Mouse (Mus musculus) erythroblast, adult 5-6 weeks (primary cell): ENCODE results near the gene Rnf217. TPM values are rescaled to one million over a fixed set of nuclear protein-coding genes. Genes with fewer than 3 reads are reported as not detected.

Source experiments
- ATAC-seq: replicated peaks from 2 replicates; pipeline ENCODE4 v1.8.0; 2016; ENCODE audit warnings: moderate number of reproducible peaks, mild to moderate bottlenecking, moderate TSS enrichment, inconsistent platforms; ENCODE audit not compliant: poor library complexity, low FRiP score, severe bottlenecking
- total RNA-seq, 2 experiments: library from RNA; stranded (forward) in 1 of 2; stranded (reverse) in 1 of 2; fragments of 150-400 nt in 1 of 2; fragments of 200-764, 138-1000 nt in 1 of 2; gene quantifications; 2 replicates each; pipeline versions ENCODE4 v1.2.3 to v1.2.4; 2015 to 2017; ENCODE audit warnings: low replicate concordance in 2 of 2

Rnf217 gene
- total RNA-seq (2015; ENCODE audit: low replicate concordance) (under 0.01 and 0.63 TPM in 2 replicates), total RNA-seq (2017; ENCODE audit: low replicate concordance) (0.42 TPM in 1 of 2 replicates, not detected in the other)

DNA sequence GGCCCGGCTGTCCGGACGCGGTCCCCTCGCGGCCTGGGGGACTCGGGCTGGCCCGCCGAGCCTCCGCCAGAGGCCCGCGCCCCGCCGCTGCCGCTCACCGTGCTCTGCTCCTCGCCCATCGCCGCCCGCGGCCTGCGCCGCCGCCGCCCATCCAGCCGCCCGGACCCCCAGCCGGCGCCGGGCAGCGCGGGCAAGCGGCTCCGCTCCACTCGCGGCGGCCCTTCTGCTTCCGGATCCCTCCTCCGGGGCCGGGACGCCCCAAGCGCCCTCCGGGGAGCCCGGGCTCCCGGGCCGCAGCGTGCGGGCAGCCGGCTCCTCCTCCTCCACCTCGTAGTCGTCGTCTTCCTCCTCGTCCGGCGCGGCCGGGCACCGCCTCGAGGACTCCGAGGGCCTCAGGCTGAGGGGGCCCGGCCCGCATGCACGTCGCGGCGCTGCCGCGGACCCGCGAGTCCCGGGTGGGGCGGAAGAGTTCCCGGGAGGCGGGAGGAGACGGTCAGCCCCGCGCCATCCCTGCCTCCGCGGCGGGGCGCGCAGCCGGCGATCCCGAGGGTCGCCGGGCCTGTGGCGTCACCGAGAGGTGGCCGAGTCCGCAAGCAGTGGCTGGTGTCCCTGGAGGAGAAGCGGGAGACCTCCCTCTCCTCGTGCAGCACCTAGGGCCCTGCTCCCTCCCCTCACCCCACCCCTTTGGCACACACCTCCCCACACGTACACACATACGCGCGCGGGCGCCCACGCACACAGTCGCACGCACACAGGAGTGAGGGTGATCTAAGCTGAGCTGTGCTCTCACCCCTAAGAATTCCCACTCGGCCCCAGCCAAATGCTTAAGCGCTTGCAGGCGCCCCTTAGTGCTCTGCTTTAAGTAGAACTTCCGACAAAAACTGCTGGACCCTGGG is at the start of gene Rnf217:
TSS of gene Rnf217 (minus strand) at position 119 of the 896 bp plus-strand sequence.
- no peak for ATAC-seq

GRCm38 (mm10) chr10:31647270-31647669 is 38.3 kb upstream of the Rnf217 start:
- no peak for ATAC-seq

GRCm38 (mm10) chr10:31646083-31646482 is 37.1 kb upstream of the Rnf217 start:
- no peak for ATAC-seq

DNA sequence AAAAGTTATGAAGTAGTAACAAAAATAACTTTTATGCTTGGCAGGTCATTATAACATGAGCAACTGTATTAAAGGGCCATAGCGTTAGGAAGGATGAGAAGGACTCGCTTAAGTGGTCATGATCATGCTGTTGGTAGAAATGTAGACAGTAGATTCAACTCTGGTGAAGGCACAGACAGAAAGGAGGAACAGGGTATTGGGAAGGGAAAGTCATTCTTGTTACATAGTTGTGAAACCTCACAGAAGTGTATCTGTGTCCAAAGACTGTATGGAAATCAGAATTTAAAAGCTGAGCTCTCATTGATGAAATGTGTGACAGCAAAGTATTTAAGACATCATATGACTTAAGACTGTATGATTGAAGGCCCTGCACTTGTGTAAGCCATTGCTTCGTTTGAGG is 26.1 kb upstream of the Rnf217 start:
- ATAC-seq: no peak

- ATAC-seq: no peak
Measured at GRCm38 (mm10) chr10:31632005-31632404, 23.0 kb upstream of the Rnf217 start.

DNA sequence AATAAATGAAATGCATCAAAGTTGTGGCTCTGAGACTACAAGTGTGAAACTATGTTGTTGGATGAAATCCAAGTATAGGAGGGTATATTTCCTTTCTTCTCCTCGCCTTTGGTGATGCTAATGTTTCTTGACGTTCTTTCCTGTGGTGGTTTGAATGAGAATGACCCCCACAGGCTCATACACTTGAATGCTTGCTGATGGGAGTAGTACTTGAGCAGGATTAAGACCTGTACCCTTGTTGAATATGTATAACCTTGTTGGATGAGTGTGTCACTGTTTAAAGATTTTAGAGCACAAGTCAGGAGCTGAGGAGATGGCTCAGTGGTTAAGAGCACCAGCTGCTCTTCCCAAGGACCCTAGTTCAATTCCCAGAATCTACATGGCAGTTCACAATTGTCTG is 6.4 kb upstream of the Rnf217 start:
- ATAC-seq: no peak

GRCm38 (mm10) chr10:31614111-31614510 is 5.1 kb upstream of the Rnf217 start:
- no peak for ATAC-seq

DNA sequence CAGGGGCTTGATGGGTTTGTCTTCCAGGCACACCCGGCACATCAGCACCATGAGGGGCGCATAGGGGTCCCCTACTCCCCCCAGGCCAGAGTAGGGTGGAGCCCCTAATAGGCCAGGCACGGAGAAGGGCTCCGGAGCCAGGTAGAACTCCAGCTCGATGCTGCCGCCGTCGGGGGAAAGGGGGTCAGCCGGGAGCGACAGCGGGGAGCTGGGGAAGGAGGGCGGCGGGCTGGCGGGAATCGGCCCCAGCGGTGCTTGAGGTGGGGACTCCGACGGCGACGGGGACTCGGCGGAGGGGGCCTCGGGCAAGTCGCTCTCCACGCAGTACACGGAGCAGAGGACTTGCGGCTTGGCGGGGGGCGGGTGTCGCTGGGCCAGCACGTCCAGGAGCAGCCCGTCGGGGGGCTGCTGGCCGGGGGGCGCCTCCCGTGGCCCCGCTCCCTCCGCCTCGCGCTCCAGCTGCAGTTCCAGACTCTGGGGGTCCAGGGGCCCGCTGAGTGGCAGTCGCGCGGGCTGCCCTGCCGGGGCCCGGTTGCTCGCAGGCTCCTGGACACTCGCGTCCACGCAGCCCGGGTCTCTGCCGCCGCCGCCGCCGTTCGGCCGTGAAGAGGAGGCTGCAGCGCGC is 431 bp downstream of the Rnf217 start:
- ATAC-seq: no peak

GRCm38 (mm10) chr10:31606981-31607867 is 1.8 kb downstream of the Rnf217 start:
- no peak for ATAC-seq

DNA sequence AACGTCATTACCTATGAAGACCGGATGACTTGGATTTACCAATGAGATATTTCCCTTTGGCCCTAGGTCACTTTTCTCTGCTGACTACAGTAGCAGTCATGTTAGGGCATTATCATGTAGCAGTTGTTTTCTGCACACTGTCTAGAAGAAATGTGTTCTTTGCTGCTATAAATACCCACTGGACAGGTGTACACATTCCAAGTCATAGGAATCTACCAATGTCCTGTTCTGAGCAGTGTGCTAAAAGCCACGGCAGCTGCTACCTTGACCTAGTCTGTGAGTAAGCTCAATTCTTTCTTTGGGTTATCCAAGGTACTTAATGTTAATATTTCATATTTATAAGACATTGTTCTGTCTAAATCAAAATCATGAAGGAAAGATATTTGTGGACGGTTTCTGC is 5.1 kb downstream of the Rnf217 start:
- no peak for ATAC-seq

- ATAC-seq: no peak
Measured at GRCm38 (mm10) chr10:31600116-31600515, 8.9 kb downstream of the Rnf217 start.

DNA sequence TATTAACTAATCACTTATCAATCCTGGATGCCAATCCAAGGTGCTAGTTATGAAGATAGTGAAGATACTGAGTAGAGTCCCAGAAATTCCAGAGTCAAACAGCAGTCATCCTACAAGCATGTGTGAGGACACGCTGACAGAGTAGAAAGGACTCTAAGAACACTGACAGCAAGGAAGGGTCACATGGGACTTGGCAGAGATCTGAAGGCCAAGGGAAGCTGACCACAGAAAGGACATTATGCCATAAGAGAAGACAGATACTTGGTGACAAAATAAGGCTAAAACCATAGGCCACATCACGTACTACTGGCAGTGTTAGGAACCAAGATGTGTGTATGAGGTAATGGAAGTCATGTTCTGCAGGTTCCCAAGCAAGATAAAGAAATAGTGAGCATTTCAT is 11.1 kb downstream of the Rnf217 start:
- ATAC-seq: no peak

DNA sequence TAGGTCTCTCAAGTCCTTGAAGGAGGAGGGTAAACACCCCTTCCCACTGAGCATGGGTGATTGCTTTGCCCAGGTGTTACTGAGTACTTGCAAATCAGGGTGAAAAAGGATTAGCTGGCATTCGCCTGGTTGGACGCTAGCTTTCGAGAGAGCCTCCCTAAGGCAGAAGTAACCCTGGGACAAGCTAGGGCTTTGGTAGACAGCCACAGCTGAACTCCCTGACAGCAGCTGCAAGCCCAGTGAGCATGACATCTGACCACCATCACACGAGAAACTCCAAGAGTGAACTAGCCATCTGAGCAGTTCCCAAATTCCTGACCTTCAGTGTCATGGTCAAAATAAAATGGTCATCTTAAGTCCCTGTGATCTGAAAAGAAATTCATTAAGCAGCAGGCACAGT is 12.2 kb downstream of the Rnf217 start:
- no peak for ATAC-seq

DNA sequence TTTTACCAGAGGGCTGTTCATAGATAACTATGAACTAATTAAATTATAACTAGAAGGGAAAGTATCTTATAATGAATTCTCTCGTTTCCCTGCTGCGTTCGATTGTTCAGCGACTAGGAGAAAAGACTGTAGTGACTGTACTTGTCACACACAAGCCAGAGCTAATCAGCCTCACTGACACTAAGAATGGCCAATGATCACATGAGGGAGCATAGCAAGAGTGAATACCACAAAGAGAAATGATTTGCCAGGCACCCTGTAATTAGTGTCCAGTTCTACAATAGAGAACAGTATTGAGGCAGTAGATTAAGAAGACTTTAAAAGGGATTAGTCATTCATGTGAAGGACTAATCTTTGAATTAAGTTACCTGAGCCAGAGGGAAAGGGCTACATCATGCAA is 13.7 kb downstream of the Rnf217 start:
- ATAC-seq: no peak

GRCm38 (mm10) chr10:31592741-31593524 is 16.1 kb downstream of the Rnf217 start:
- no peak for ATAC-seq

DNA sequence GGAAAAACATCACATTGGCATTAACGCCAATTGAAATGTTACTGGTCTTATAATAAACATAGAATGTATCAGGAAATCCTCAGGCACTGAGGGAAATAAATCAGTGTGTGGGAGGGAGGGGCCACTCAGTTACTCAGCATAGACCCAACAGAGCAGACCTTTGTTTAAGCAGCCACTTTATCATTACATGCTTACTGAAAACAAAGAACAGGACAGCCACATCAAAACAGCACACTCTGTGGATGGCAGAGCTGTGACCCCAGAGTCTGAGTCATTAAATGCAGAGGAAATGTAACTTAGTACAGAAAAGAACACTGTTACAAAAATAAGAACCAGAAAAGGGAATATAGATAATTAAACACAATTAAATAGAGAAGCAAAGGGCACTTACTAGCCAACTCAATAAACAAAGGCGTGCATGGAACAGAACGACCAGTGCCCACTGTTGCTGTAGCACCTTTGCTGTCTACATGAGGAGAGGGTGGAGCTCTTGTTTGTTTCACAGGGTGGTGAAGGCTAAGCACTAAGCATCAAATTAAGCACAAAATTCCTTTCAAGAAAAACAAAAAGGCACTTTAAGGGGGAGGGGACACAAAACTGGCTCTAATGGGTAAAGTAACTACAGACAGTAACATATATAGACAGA is 16.8 kb downstream of the Rnf217 start:
- ATAC-seq: no peak

DNA sequence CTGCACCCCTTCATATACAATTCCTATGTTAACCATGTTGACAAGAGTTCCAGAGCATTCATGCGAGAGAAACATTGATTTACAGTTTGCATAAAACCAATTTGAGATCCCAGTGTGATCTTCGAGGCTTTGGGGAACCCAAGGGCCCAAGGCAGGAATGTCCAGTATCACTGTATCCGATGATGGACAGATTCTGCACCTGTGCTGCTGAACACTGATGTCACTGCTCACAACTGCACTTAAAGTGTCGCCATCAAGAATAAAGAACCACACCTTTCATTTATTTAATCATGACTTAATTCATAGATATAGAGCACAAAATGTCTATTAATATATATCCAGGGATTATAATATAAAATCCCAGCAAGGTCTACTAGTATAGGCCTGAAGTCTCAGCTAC is 28.3 kb downstream of the Rnf217 start:
- ATAC-seq: no peak

DNA sequence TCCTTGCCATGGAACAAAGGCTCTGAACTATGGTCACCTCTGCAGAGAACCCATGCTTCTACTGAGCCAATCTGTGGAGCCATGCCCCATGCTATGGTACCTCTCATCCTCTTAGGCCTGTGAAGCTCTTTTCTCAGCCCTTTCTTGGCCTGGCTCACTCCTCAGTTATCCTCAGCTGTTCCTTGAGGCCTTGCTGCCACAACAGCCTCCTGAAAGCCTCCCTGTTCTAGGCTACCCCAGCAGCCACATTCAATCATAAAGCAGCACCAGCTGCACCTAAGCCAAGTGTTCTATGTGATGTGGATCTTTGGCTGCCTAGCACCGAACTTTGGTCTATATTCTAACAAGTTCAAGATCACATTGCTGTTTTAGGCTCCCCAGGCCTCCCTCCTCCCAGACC is 28.9 kb downstream of the Rnf217 start:
- no peak for ATAC-seq

DNA sequence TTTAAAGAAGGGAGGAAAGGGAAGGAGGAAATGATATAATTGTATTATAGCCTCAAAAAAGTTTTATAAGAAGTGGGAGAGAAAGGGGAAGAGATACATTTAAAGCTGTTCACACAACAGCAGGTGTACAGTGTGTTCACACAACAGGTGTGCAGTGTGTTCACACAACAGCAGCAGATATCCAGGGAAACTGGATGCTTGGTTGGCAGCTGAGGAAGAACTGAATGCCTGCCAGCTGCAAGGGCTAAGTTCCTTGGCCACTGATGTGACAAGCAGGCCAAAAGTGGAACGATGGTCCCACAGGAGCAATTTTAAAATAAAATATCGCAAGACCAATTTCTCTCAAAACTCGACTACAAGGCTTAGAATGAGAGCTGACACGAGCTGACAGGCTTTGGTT is 35.7 kb downstream of the Rnf217 start:
- no peak for ATAC-seq
